Mouse (Mus musculus) stomach, postnatal 0 days (tissue): ENCODE data around the gene Rxra. TPM values are rescaled to one million over a fixed set of nuclear protein-coding genes. Genes with fewer than 3 reads are reported as not detected.

ENCODE experiments used
- ATAC-seq: fragments of 200-750 bp; cut with Nextera tagmentation; 2 replicates; pipeline ENCODE4 v1.8.0; 2017; ENCODE audit not compliant: low FRiP score, low TSS enrichment
- DNase-seq: peaks from one replicate; pipeline ENCODE4 v3.0.0-alpha.2; 2016; ENCODE audit warnings: low spot score
- H3K27ac ChIP-seq: fragments of 300-500 bp; sonication (generic); replicated peaks from 2 replicates; pipeline ENCODE4 v1.5.1; 2014; ENCODE audit warnings: mild to moderate bottlenecking, control low read depth
- H3K27me3 ChIP-seq: fragments of 300-500 bp; sonication (generic); 2 replicates; pipeline ENCODE4 v1.6.1; 2014; ENCODE audit warnings: low read length; ENCODE audit not compliant: control insufficient read depth, insufficient read depth
- H3K36me3 ChIP-seq: fragments of 300-500 bp; sonication (generic); 2 replicates; pipeline ENCODE4 v1.6.1; 2014; ENCODE audit warnings: low read length, mixed read lengths; ENCODE audit not compliant: control insufficient read depth, insufficient read depth
- H3K4me1 ChIP-seq: fragments of 300-500 bp; sonication (generic); replicated peaks from 2 replicates; pipeline ENCODE4 v1.6.1; 2014; ENCODE audit warnings: antibody characterized with exemption; ENCODE audit not compliant: control insufficient read depth, insufficient read depth
- H3K4me2 ChIP-seq: fragments of 300-500 bp; sonication (generic); replicated peaks from 2 replicates; pipeline ENCODE4 v1.6.1; 2014; ENCODE audit warnings: low read depth, mild to moderate bottlenecking, control low read depth, moderate library complexity
- H3K4me3 ChIP-seq: fragments of 300-500 bp; sonication (generic); 2 replicates; pipeline ENCODE4 v1.5.1; 2014; ENCODE audit warnings: low read depth, low read length, control low read depth
- H3K9ac ChIP-seq: fragments of 300-500 bp; sonication (generic); 2 replicates; pipeline ENCODE4 v1.6.1; 2014; ENCODE audit warnings: mild to moderate bottlenecking, low read length, control low read depth, mixed read lengths
- H3K9me3 ChIP-seq: fragments of 300-500 bp; sonication (generic); 2 replicates; pipeline ENCODE4 v1.6.1; 2016; ENCODE audit warnings: low read length; ENCODE audit not compliant: control insufficient read depth
- CTCF ChIP-seq: IDR thresholded peaks from 2 replicates; pipeline ENCODE4 v1.5.1; 2016; ENCODE audit warnings: antibody characterized with exemption, low read depth, mild to moderate bottlenecking, moderate library complexity
- EP300 ChIP-seq: optimal IDR thresholded peaks from 2 replicates; pipeline ENCODE3; 2016; ENCODE audit warnings: antibody characterized with exemption
- WGBS: fragments of 180-500 bp; shearing (Covaris S2); extraction: QIAGEN DNeasy Blood & Tissue Kit; methylation state at CpG from one replicate; pipeline ENCODE4 v1.1.7; 2014; 5-methylcytosine and 5-hydroxymethylcytosine counted together
- polyA plus RNA-seq: library from polyadenylated mRNA; unstranded; fragments of >200 nt; fragmentation: Nextera tagmentation; extraction: Ambion mirVana; gene quantifications from 2 replicates; pipeline ENCODE4 v1.2.1, GENCODE M21; 2015

Rxra gene
- polyA plus RNA-seq, 1 experiment from 2014 or later = 8.7 TPM

GRCm38 (mm10) chr2:27699574-27699973, 23.3 kb downstream of the Rxra start:
- 9% methylated on average over 7 of the region's 7 CpGs for WGBS
- Histone ChIP-seq H3K36me3 (no peaks in the 10 kb centered on the region), H3K27me3 (no peaks in the 10 kb centered on the region), H3K4me1 (peaks cover 44% of the 10 kb centered on the region), H3K9me3 (no peaks in the 10 kb centered on the region), H3K27ac (peak overlapping the region; percentile 82), H3K9ac (peak overlapping the region; percentile 38), H3K4me3 (no peak overlapping the region), H3K4me2 (0 out of 2 replicates have a peak overlapping the region, but pooled peaks have one; percentile 5)
- peak; percentile 69 for TF ChIP-seq CTCF
- no peak for TF ChIP-seq EP300
- ATAC-seq (peak; percentile 63), DNase-seq (peak; percentile 84)

GRCm38 (mm10) chr2:27702283-27702682, 26.0 kb downstream of the Rxra start:
- ATAC-seq = no peak
- Histone ChIP-seq H3K4me1 (peaks cover 48% of the 10 kb centered on the region), H3K36me3 (no peaks in the 10 kb centered on the region), H3K9me3 (no peaks in the 10 kb centered on the region), H3K27ac (peak overlapping the region; percentile 88), H3K27me3 (no peaks in the 10 kb centered on the region), H3K4me3 (no peak overlapping the region), H3K9ac (no peak overlapping the region), H3K4me2 (no peak overlapping the region)
- peak; percentile 47 for DNase-seq
- 49% methylated on average over 3 of the region's 3 CpGs for WGBS
- TF ChIP-seq CTCF = no peak
- TF ChIP-seq EP300 = no peak

GRCm38 (mm10) chr2:27702904-27703666, 26.8 kb downstream of the Rxra start:
- 0 out of 2 replicates have a peak overlapping the region, but pooled peaks have one; percentile 3 for H3K4me2 ChIP-seq
- no peaks in the 10 kb centered on the region for H3K27me3 ChIP-seq
- DNase-seq = peak; percentile 81
- no peaks in the 10 kb centered on the region for H3K36me3 ChIP-seq
- WGBS = 55% methylated on average over 10 of the region's 10 CpGs
- peak overlapping the region; percentile 88 for H3K27ac ChIP-seq
- peak; percentile 71 for ATAC-seq
- no peaks in the 10 kb centered on the region for H3K9me3 ChIP-seq
- H3K4me1 ChIP-seq = peaks cover 46% of the 10 kb centered on the region
- no peak overlapping the region for H3K4me3 ChIP-seq
- no peak for TF ChIP-seq CTCF
- peak; percentile 46 for TF ChIP-seq EP300
- H3K9ac ChIP-seq = no peak overlapping the region

DNA sequence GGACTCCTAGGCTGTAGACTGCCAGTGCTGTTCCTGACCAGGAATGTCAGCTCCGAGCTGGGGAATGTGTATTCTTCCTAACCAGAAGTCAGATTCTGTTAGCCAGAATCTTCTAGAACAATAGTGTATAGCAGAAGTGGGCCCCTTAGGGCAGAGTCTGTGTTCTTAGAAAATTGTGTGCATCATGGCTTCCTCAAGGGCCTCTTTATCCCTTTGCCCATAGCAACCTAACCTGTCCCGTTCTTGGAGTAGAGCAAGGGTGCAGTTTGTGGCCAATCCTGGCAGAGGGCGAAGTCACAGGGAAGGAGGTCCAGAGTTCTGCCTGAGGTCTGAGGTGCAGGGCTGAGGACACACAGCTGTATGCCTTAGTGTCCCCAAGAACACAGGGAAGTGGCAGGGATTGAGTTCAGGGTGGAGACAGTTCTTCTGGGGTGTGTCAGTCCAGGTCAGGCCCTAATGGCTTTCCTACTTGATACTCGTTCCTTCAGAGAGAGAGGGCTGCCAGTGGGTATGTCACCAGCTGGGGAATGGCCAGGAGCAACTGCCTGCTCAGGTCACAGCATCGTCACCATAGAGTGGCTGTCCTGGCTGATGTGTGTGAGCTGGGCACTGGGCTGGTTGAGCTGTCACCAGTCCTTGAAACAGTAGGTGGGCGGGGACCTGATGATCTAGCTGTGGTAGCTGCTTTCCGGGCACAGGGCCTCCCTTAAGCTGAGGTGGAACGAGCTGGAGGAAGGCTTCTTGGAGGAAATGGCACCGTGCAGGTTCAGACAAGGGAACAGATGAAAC, 27.8 kb downstream of the Rxra start:
- Histone ChIP-seq H3K4me1 (peaks cover 42% of the 10 kb centered on the region), H3K4me3 (no peak overlapping the region), H3K27me3 (no peaks in the 10 kb centered on the region), H3K9me3 (no peaks in the 10 kb centered on the region), H3K36me3 (no peaks in the 10 kb centered on the region; the same call in 1 of the 2 replicates), H3K4me2 (no peak overlapping the region), H3K9ac (no peak overlapping the region), H3K27ac (peak overlapping the region; percentile 88)
- DNase-seq (peak; percentile 66), ATAC-seq (peak; percentile 62)
- WGBS = 49% methylated on average over 9 of the region's 9 CpGs
- TF ChIP-seq EP300 = no peak
- peak; percentile 55 for TF ChIP-seq CTCF

GRCm38 (mm10) chr2:27704641-27705040, 28.4 kb downstream of the Rxra start:
- DNase-seq (no peak), ATAC-seq (no peak)
- Histone ChIP-seq H3K27me3 (no peaks in the 10 kb centered on the region), H3K9ac (no peak overlapping the region), H3K36me3 (no peaks in the 10 kb centered on the region; the same call in 1 of the 2 replicates), H3K4me1 (peaks cover 36% of the 10 kb centered on the region), H3K27ac (peak overlapping the region; percentile 88), H3K9me3 (no peaks in the 10 kb centered on the region), H3K4me2 (no peak overlapping the region), H3K4me3 (no peak overlapping the region)
- TF ChIP-seq CTCF (no peak), EP300 (no peak)
- WGBS = 53% methylated on average over 3 of the region's 3 CpGs
